Mouse (Mus musculus): Measurements from ENCODE around the gene Fbxw8. TPM values are rescaled to one million over a fixed set of nuclear protein-coding genes. Genes with fewer than 3 reads are reported as not detected.

Gene Fbxw8
- polyA plus RNA-seq, 1 experiment = 19.6 TPM

GRCm38 (mm10) chr5:118023053-118023452 is 132.2 kb downstream of the Fbxw8 start:
- H3K4me3 ChIP-seq (ENCODE audit: control insufficient read depth, low read depth, low read length) = no peak overlapping the region
- H3K27me3 ChIP-seq (ENCODE audit: control insufficient read depth, insufficient read depth, low read length) = peaks cover 2% of the 10 kb centered on the region; the same call in 1 of the 2 replicates
- TF ChIP-seq CTCF (IDR thresholded peaks at IDR 0.05; ENCODE audit: control insufficient read depth, insufficient read depth, insufficient replicate concordance, low read depth, low read length) (no peak), POLR2A (IDR thresholded peaks at IDR 0.05; ENCODE audit: control insufficient read depth, low read depth, low read length) (no peak)
- no peaks in the 10 kb centered on the region for H3K36me3 ChIP-seq (ENCODE audit: control insufficient read depth, insufficient read depth, low read length)
- peaks cover 13% of the 10 kb centered on the region for H3K4me1 ChIP-seq (ENCODE audit: control insufficient read depth, insufficient read depth, low read length)
- no peak overlapping the region for H3K27ac ChIP-seq (ENCODE audit: control insufficient read depth, insufficient read depth, low read depth, low read length)

- no peak overlapping the region for H3K4me3 ChIP-seq (ENCODE audit: control insufficient read depth, low read depth, low read length)
- H3K27ac ChIP-seq (ENCODE audit: control insufficient read depth, insufficient read depth, low read depth, low read length) = no peak overlapping the region
- no peaks in the 10 kb centered on the region for H3K27me3 ChIP-seq (ENCODE audit: control insufficient read depth, insufficient read depth, low read length)
- H3K4me1 ChIP-seq (ENCODE audit: control insufficient read depth, insufficient read depth, low read length) = no peaks in the 10 kb centered on the region
- TF ChIP-seq POLR2A (IDR thresholded peaks at IDR 0.05; ENCODE audit: control insufficient read depth, low read depth, low read length) (no peak), CTCF (IDR thresholded peaks at IDR 0.05; ENCODE audit: control insufficient read depth, insufficient read depth, insufficient replicate concordance, low read depth, low read length) (no peak)
- no peaks in the 10 kb centered on the region for H3K36me3 ChIP-seq (ENCODE audit: control insufficient read depth, insufficient read depth, low read length)
Observed at GRCm38 (mm10) chr5:118019905-118020304, 135.4 kb downstream of the Fbxw8 start.

DNA sequence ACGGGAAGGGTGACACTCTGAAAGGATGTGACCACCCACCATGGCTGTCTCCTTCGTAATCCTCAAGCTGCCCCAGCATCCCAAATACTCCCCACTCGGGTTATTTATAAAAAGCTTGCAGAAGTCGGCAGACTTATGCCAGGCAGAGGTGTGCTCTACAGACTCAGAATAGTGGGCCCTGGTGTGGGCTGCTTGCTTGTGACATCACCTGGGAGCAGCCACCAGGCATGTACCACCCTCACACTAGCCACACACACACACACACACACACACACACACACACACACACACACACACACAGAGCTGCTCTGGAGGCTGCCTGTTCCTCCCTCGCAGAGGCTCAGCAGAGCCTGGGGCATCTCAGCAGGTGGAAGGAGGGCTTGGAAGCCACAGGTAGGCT is 137.7 kb downstream of the Fbxw8 start:
- TF ChIP-seq CTCF (IDR thresholded peaks at IDR 0.05; ENCODE audit: control insufficient read depth, insufficient read depth, insufficient replicate concordance, low read depth, low read length) (no peak), POLR2A (IDR thresholded peaks at IDR 0.05; ENCODE audit: control insufficient read depth, low read depth, low read length) (no peak)
- Histone ChIP-seq H3K4me3 (ENCODE audit: control insufficient read depth, low read depth, low read length) (no peak overlapping the region), H3K27me3 (ENCODE audit: control insufficient read depth, insufficient read depth, low read length) (no peaks in the 10 kb centered on the region), H3K27ac (ENCODE audit: control insufficient read depth, insufficient read depth, low read depth, low read length) (no peak overlapping the region), H3K36me3 (ENCODE audit: control insufficient read depth, insufficient read depth, low read length) (no peaks in the 10 kb centered on the region), H3K4me1 (ENCODE audit: control insufficient read depth, insufficient read depth, low read length) (no peaks in the 10 kb centered on the region)

DNA sequence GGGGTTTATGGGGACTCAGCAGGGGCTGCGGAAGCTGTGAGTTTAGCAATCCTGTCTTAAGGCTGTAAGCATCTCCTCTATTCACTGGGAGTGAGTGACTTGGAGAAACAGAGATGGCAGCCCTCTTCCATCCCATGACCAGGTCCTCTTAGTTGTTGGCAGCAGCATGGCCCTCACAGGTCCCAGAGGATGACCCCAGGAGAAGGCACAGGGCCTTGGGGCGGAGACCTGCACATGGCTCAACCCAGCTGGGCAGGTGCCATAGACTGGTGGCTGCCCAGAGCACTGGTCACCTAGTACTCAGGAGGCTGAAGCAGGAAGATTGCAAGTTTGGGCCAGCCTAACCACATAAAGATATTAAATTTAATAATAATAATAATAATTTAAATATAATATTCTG is 139.6 kb downstream of the Fbxw8 start:
- no peaks in the 10 kb centered on the region for H3K36me3 ChIP-seq (ENCODE audit: control insufficient read depth, insufficient read depth, low read length)
- no peak overlapping the region for H3K4me3 ChIP-seq (ENCODE audit: control insufficient read depth, low read depth, low read length)
- peaks cover 4% of the 10 kb centered on the region for H3K4me1 ChIP-seq (ENCODE audit: control insufficient read depth, insufficient read depth, low read length)
- TF ChIP-seq POLR2A (IDR thresholded peaks at IDR 0.05; ENCODE audit: control insufficient read depth, low read depth, low read length) = no peak
- TF ChIP-seq CTCF (IDR thresholded peaks at IDR 0.05; ENCODE audit: control insufficient read depth, insufficient read depth, insufficient replicate concordance, low read depth, low read length) = no peak
- H3K27me3 ChIP-seq (ENCODE audit: control insufficient read depth, insufficient read depth, low read length) = no peaks in the 10 kb centered on the region
- H3K27ac ChIP-seq (ENCODE audit: control insufficient read depth, insufficient read depth, low read depth, low read length) = no peak overlapping the region

GRCm38 (mm10) chr5:118015028-118015427 is 140.2 kb downstream of the Fbxw8 start:
- Histone ChIP-seq H3K4me1 (ENCODE audit: control insufficient read depth, insufficient read depth, low read length) (peaks cover 4% of the 10 kb centered on the region), H3K27ac (ENCODE audit: control insufficient read depth, insufficient read depth, low read depth, low read length) (no peak overlapping the region), H3K36me3 (ENCODE audit: control insufficient read depth, insufficient read depth, low read length) (no peaks in the 10 kb centered on the region), H3K4me3 (ENCODE audit: control insufficient read depth, low read depth, low read length) (no peak overlapping the region), H3K27me3 (ENCODE audit: control insufficient read depth, insufficient read depth, low read length) (no peaks in the 10 kb centered on the region)
- TF ChIP-seq CTCF (IDR thresholded peaks at IDR 0.05; ENCODE audit: control insufficient read depth, insufficient read depth, insufficient replicate concordance, low read depth, low read length) (no peak), POLR2A (IDR thresholded peaks at IDR 0.05; ENCODE audit: control insufficient read depth, low read depth, low read length) (no peak)

Other genes starting within 250 kb of the Fbxw8 start
- 40.4 and 51.1 TPM in 2 replicates for gene Fbxo21, start 178.7 kb downstream of the Fbxw8 start, polyA plus RNA-seq (2012; rRNA removed)
- gene Tesc, start 127.7 kb downstream of the Fbxw8 start, polyA plus RNA-seq (2012; rRNA removed) = 2.7 and 3.3 TPM in 2 replicates
- gene Hrk, start 9.2 kb upstream of the Fbxw8 start, polyA plus RNA-seq (2012; rRNA removed) = 0.13 and 0.40 TPM in 2 replicates
- 6.8 and 8.0 TPM in 2 replicates for gene Rnft2, start 89.7 kb upstream of the Fbxw8 start, polyA plus RNA-seq (2012; rRNA removed)
- 3.0 and 3.4 TPM in 2 replicates for gene 2410131K14Rik, start 89.8 kb upstream of the Fbxw8 start, polyA plus RNA-seq (2012; rRNA removed)